Mouse (Mus musculus) c-Kit-positive CD71-negative TER-119-negative erythroid progenitor cells, embryonic 14.5 days (primary cell): ENCODE results near the gene Cdh13.

Experiments
- DNase-seq: peaks from one replicate; pipeline ENCODE4 v3.0.0-alpha.2; 2013; ENCODE audit warnings: low read depth

Cdh13 gene

GRCm38 (mm10) chr8:118938025-118938424 lies 654.5 kb downstream of the Cdh13 start:
- DNase-seq = no peak

- peak; percentile 3 for DNase-seq
These were observed 668.5 kb downstream of the Cdh13 start for GRCm38 (mm10) chr8:118951766-118952741.

DNA sequence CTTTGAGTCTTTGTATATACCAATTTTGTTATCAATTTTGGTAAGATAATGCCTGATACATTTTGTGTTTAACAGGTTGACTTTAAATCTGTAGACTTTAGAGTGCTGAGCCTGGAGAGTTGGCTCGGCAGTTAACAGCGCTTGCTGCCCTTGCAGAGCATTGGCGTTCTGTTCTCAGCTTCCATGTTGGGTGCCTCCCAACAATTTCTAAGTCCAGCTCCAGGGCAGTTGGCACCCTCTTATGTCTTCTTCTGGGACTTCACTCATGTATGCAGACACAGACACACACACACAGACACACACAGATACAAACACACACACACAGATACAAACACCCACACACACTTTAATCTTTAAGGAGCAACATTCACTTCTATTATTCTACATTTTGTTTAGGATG lies 672.6 kb downstream of the Cdh13 start:
- no peak for DNase-seq

- no peak for DNase-seq
These were observed 678.5 kb downstream of the Cdh13 start for GRCm38 (mm10) chr8:118961877-118962545.

DNA sequence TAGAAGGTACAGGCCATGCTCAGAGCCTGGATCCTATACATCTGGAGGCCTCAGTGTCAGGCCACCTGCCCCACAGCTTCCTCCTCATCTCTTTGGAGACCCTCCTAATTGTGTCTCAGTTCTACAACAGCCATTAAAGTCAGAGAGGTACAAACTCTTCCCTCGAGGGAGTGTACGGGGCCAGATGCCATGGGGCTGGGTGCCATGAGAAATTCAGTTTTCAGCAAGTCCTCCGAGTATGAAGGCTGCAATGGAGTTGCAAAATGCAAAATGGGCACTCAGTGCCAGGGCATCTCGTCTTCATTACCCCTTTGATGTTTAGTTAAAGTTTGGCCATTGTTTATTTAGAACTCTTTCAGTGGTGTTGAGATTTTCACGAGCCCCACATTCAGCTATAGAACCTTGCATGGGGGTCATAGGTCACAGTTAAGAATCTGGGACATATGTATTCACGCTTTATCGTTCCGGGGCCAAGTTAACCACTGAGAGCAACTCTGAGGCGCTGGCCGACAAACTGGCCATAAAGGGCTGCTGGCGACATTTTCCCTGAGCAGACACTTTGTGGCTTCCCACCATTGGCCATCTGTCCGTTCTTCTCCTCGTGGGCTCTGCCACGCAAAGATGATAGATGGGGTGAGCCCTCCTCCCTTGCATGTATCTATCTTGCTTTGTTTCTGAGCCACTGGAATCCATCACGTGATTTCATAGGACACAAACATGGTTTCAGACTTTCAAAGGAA lies 681.7 kb downstream of the Cdh13 start:
- no peak for DNase-seq

DNA sequence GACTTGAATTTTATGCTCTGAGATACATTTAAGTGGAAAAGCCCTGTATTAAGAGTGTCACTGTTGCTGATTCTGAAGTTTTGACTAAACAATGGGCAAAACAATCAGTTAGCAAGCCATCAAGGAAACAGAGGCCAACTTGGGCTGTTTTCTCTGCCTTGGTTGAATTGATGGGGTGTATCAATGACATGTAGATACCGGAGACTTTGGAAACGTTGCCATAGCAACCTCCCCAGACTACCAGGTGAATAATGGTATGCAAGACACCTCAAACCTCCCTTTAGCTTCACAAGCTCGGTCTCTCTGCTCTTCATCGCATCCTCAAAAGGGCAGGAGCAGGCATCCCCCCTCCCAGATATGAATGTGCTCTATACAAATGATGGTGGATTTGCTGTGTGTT lies 685.4 kb downstream of the Cdh13 start:
- no peak for DNase-seq

DNA sequence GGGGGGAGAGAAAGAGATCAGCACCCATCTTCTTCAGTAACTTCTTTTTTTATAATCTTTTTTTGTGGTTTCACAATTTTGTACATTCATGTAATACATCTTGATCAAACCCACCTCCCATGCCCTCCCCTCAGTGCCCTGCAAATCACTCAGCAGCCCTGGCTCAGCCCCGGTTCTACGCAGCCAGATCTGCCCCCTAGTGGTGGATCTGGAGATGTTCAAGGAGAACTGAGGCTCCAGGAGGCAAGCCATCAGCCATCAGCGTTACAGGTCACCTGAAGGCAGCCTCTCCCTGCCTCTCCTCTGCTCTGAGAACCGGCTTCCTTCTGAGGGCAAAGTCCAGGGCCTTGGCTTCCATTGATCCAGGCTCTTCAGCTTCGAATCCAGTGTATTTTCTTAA lies 696.3 kb downstream of the Cdh13 start:
- no peak for DNase-seq

- DNase-seq = no peak
These were observed 700.2 kb downstream of the Cdh13 start for GRCm38 (mm10) chr8:118983724-118984123.

- no peak for DNase-seq
These were observed 703.3 kb downstream of the Cdh13 start for GRCm38 (mm10) chr8:118986796-118987195.

DNA sequence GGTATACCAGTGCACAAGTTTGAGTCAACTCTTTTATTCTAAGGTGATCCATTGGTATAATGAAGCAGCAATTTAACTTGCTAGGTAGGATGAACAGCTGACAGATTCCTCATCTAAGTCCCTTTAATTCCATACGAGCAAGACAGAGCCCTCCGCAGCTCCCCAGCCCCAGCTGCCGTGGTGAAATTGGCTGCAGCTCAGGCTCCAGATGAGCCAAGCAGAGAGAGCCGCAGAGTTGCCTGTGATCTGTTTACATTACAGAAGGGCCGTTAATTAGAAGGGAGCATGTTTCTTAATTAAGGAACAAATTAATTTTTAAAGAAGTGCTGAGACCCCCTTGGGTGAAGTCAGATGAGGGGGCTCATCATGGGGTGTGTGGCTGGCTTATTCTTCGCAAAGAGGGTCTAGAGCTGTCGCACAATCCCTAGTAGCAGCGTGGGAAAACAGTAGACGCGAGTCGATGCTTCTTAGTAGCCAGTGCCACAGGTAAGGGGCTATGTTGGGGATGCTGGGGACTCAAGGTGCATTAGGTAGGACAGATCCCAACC lies 712.2 kb downstream of the Cdh13 start:
- no peak for DNase-seq

- DNase-seq = no peak
These were observed 717.1 kb downstream of the Cdh13 start for GRCm38 (mm10) chr8:119000595-119000994.

GRCm38 (mm10) chr8:119004821-119005220 lies 721.3 kb downstream of the Cdh13 start:
- DNase-seq = no peak

GRCm38 (mm10) chr8:119018675-119019074 lies 735.1 kb downstream of the Cdh13 start:
- DNase-seq = no peak

GRCm38 (mm10) chr8:119020781-119021180 lies 737.2 kb downstream of the Cdh13 start:
- no peak for DNase-seq

- DNase-seq = no peak
These were observed 737.9 kb downstream of the Cdh13 start for GRCm38 (mm10) chr8:119021478-119021877.

GRCm38 (mm10) chr8:119022301-119022870 lies 738.9 kb downstream of the Cdh13 start:
- no peak for DNase-seq

DNA sequence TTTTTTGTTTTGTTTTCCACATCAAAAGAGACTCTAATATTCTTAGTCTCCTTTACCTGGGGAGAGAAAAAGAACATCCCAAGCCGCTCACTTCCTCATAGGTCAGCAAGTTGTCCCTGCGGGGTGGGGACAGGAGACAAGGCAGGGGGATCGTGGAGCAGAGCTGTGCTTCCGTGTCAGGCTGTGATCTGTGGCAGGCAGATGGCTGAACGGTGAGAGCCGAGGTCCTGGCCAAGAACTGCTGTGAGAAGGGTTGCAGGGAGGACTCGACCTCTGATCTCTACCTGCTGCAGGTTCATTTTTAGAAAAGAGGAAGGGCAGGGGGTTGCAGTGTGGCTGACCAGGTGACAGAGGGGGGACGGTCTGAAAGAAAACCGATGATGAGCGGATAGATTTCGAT lies 749.9 kb downstream of the Cdh13 start:
- DNase-seq = no peak

DNA sequence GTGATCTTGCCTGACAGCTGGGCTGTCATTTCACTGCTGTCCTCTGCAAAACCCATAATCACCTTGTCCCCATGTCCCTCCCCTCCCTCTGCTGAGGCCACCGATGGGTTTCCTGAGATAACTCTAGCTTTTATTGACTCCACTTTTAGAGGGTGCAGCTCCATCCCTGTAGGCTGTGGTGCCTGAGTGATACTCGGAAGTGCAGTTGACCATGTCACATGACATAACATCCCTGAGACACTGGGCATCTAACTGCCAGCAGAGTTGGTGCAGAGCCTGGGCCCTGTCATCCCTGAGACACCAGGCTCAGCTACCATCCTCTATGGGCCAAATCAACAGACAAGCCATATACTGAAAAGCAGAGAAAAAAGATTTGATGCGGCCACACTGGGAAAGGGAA lies 750.5 kb downstream of the Cdh13 start:
- no peak for DNase-seq

DNA sequence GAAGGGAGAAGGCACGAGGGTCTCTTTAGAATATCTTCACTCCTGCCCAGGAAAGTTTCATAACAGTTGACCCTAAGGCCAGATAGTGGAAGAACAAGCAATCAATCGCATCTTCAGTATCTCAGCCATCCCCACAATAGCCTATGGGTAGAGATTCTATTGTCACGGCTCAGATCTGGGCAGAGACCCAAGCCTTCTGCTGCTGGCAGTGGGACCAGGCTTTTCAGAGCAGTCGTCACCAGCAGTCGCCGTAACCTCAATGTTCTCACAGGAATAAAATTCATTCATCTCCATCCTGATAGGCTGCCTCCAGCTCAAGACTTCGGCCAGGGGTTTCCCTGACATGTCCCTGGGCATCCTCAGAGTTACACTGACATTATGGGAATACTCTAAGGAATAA lies 751.6 kb downstream of the Cdh13 start:
- no peak for DNase-seq

GRCm38 (mm10) chr8:119037571-119037970 lies 754.0 kb downstream of the Cdh13 start:
- DNase-seq = no peak

GRCm38 (mm10) chr8:119039358-119039757 lies 755.8 kb downstream of the Cdh13 start:
- DNase-seq = no peak

- DNase-seq = no peak
These were observed 774.3 kb downstream of the Cdh13 start for GRCm38 (mm10) chr8:119057876-119058275.
